Mouse (Mus musculus) cerebral cortex, adult 2 months (tissue): ENCODE measurements around the gene Robo1.

Experiments used
- WGBS: fragments of 180-500 bp; shearing (Covaris S2); methylation state at CpG from one replicate; pipeline ENCODE4 v1.1.7; 2018; 5-methylcytosine and 5-hydroxymethylcytosine counted together

Robo1 gene

DNA sequence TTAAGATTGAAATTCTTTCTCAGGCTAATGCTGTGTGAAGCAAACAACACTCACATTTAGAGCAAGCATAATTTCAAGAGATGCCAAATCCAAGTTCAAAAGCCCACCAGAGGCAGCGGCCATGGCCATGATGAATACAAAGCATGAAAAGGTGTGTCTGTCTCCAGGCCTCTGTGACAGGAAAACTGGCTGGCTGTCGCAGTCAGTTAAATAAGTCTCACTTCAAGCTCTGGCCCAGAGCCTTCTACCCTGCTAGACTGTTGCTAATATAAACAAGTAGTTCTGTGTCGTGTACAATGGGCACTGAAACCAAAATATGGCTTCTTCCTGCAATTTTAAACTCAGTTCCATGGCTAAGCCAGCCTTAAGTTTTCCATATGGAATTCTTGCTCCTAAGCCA, 629.1 kb downstream of the Robo1 start:
- 57% methylated on average over 3 of the region's 3 CpGs for WGBS

DNA sequence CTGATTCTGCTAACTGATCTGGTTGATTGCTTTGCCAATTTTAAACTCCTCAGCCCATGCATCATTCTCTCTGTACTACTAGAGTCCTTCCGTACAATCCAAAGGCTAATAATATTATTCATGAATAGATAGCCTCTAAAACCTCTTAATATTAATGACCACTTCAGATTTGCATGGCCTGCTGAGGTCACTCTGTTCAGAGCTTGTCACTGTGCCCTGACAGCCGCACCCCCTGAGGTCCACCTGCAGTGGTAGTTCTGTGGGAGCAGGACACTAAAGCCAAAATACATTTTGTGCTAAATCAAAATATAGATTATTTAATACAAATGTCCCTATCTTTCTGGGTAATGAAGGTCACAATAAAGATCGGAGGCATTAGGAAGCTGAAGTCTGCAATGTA, 631.8 kb downstream of the Robo1 start:
- WGBS: 92% methylated on average over 3 of the region's 3 CpGs

DNA sequence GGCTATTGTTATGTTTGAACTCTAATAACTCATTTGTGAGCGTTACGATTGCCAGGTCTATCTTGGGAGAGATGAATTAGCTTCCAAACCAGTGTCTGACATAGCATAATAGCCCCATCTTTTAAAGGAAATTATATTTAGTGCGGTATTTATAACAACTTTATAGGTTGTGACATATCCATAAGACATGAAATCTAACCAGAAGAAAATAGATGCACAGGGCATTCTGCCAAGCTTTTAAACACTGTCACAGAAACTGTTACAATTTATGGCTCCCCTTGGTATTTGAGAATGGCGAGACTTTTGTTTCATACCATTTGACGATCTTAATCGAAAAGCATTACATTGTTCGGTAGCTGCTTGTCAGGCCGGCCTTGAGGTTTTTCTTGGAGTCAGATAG, 632.7 kb downstream of the Robo1 start:
- WGBS: 81% methylated on average over 8 of the region's 8 CpGs

DNA sequence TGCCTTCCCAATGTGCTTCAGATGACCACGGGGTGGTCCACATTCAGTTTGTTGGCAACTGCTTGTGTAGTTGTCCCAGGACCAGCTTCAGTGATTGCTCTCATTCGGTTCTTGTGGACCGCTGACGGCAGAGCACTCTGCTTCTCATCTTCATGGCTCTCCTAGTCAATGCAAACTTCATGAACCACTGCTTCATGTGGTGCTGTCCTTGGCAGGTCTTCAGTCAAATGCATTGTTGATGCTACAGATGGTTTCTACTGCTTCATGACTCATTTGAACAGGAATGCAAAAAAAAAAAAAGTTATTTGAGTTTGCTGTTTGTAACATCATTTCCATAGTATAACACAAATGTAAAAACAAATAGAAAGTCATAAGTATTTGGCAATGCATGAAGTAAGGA, 636.3 kb downstream of the Robo1 start:
- 86% methylated on average over 4 of the region's 4 CpGs for WGBS

DNA sequence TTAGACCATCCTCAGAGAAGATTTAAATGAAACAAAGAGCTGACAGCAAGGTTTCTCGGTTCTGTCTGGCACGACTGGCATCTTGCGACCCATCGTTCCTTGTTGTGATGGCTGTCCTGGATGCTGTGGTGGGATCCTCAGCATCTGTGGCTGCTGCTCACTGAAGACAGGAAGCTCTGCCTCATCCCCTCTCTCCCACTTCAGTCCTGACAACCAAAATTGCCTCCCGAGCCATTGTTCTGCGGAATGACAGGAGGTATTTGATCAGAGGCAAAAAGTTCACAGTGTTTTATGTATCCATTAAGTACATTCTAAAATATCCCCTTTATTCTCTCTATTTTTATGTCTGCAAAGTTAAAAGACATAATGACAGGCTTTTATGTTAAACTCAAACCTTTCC, 643.9 kb downstream of the Robo1 start:
- 84% methylated on average over 6 of the region's 6 CpGs for WGBS

DNA sequence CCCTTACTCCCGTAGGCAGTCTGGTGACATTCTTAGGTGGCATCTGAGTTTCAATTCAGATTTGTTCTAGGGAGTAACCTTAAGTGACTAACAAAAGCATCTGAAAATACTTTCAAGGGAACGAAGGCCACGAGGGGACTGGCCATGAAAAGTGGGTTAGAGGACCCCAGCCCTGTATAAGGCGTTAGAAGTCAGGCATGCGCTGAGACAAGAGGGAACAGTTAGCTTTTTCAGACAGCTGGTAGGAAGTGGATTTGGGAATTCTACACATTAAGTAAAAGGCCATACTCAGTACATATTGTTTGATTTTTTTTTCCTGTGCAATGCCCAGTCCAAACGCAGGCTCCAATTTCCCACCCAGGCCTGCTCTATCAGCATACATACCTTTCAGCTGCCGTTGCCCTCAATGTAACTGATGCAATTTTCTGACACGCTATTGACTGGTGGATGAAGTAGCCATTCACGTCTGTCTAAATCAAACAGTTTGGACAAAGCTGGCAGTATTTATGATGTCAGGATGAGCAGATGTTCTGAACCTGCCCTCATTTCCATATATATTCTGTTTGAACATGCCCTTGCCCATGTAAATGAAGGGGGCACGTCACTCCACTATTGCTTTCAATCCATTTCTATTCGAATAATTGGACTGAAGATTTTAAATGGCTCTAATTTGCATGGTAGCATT, 651.1 kb downstream of the Robo1 start:
- WGBS: 76% methylated on average over 11 of the region's 11 CpGs

DNA sequence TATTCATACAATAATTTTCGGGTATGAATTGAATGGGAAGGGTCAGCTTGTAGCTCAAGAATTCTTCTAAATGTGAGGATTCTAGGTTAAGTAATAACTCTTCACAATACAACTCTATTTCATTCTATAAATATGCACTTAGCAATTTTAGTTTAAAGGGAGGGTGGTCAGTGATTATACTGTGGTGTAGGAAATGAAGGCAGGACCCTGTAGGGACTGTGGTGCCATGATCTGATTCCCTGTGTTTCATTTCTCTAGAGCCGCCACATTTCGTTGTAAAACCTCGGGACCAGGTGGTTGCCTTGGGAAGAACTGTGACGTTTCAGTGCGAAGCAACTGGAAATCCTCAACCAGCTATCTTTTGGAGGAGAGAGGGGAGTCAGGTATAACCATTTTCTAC, 651.7 kb downstream of the Robo1 start:
- WGBS: 90% methylated on average over 6 of the region's 6 CpGs

DNA sequence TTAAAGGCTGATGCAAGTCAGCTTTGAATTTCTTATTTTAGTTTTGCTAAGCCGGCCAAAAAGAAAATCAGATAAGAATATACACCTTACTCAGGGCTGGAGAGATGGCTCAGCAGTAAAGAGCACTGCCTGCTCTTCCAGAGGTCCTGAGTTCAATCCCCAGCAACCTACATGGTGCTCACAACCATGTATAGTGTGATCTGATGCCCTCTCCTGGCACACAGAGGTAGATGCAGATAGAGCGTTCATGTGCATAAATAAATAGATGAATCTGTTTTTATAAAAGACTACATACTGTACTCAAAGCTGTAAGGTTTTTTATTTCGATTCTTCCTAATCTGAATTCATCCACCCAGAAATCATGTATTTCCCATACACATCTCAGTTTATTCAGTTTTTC, 655.7 kb downstream of the Robo1 start:
- WGBS: 89% methylated on average over 3 of the region's 3 CpGs

DNA sequence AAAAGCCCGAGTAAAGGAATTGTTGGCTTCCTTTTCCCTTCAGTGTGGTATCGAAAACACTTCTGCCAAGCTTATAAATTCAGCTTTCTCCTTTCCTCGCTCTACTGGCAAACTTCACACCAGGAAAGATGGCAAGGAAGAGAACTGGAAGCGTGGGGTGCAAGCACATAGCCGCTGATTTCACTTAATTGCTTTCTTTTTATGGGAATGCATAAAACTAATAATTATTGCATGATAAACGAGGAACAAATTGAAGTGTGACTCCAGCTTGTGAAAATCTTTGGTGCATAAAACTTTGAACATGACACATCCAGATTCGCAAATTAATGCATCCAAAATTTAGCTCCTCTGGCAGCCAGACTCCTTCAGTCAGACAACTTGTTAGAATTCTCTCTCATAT, 659.4 kb downstream of the Robo1 start:
- WGBS: 35% methylated on average over 7 of the region's 7 CpGs

DNA sequence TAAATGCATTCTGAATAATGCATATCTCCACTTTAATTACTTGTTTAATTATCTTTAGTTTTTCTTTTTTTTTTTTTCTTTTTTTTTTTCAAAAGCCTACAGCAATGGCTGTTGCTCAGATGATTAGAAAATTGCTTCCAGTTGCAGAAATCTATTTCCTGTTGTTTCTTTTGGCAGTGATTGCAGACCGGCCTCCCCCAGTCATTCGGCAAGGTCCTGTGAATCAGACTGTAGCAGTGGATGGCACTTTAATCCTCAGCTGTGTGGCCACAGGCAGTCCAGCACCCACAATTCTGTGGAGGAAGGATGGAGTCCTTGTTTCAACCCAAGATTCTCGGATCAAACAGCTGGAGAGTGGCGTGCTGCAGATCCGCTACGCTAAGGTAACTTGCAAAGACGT, 661.9 kb downstream of the Robo1 start:
- WGBS: 75% methylated on average over 7 of the region's 7 CpGs

DNA sequence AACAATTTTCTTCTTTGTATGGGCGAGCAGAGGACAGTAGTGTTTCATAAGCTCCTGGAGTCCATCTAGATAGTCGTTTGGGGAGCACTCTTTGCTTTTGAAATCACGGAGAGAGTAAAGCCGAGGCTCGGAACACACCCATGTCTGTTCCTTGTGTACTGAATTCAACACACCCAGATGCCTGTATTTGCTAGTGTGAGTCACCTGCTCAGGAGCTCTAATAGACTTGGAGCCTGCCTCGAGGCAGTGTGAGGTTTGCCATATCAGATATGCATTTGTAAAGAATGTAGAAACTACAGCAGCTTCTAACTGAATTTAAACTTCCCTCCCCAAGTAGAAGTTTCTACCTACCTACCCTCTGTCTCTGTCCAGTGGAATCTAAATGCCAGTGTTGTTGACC, 665.6 kb downstream of the Robo1 start:
- 73% methylated on average over 6 of the region's 6 CpGs for WGBS

DNA sequence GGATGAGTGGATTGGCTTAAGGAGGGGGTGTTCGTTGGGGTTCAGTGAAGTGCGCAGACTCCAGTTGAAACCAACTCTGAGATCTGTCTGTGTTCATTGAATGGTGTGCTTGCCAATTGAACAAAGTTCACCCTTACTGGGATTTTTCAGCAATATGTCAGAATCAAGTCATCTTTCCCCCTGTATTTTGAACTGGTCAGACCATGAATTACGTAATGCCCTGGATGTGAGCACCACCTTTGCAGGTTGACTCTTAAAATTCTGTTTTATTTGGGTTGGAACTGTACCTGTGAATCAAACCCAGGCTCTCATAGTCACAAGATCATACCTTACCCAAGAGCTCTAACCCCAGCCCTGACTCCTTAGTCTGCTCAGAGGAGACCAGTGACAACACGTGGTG, 666.6 kb downstream of the Robo1 start:
- 94% methylated on average over 4 of the region's 4 CpGs for WGBS

DNA sequence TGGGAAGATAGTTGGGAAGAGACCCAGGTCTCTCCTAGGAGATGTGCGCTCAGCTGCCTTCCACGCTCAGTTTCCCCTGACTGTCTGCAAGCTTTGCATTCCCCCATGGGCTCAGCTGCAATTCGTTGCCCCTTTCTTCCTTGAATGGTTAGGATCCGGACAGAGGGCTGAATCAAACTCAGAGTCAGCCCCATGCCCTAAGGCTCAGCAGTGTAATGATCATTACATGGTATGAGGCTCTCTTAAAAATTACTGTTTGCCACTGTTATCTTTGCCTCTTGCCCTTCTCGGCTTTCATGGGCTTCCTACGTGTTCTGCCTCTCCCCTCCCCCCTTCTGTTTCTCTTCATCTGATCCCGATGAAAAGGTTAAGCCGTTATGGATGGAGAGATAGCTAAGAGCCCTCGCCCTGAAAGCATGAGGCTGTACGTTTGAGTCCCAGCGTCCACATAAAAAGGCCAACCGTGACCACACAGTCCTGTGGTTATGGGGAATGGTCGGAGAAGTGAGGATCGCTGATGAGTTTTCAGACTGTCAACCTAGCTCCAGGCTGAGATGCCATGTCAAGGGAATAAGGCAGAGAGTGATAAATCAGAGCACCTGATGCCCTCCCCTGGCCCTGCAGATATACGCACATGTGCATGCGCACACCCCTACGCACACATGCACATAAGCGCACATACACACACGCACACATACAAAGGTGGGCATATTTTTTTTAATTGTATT, 668.9 kb downstream of the Robo1 start:
- 90% methylated on average over 19 of the region's 19 CpGs for WGBS

DNA sequence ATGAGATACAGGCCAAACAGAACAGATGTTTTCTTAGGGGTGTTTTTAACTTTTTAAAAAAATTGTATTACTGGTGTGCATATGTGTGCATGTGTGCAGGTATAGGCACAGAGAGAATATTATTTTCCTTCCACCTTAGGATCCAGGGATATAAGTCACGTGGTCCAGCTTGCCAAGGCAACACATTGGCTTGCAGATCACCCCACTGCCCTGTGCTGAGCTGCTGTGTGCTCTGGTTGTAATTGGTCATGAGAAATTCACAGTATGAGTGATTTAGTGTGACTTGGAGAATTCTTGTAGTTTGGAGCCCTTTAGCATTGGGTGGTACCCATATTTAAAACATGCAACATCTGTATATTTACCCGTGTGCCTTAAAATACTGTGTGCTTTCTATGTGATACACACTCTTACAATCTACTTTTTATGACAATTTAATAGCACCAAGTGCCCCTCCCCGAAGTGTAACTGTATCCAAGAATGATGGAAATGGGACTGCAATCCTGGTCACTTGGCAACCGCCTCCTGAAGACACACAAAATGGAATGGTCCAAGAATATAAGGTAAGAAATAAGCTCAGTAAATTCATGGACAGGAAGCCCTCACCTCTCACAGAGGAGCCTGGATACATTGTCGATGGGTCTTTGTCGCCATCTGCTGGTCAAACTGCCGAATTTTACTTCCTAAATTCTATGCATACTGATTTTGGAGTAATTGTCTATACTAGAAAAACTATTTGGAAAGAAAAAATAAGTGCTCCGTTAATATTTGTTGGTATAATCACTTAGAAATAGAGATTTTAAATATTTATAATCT, 671.5 kb downstream of the Robo1 start:
- 22% methylated on average over 8 of the region's 8 CpGs for WGBS

DNA sequence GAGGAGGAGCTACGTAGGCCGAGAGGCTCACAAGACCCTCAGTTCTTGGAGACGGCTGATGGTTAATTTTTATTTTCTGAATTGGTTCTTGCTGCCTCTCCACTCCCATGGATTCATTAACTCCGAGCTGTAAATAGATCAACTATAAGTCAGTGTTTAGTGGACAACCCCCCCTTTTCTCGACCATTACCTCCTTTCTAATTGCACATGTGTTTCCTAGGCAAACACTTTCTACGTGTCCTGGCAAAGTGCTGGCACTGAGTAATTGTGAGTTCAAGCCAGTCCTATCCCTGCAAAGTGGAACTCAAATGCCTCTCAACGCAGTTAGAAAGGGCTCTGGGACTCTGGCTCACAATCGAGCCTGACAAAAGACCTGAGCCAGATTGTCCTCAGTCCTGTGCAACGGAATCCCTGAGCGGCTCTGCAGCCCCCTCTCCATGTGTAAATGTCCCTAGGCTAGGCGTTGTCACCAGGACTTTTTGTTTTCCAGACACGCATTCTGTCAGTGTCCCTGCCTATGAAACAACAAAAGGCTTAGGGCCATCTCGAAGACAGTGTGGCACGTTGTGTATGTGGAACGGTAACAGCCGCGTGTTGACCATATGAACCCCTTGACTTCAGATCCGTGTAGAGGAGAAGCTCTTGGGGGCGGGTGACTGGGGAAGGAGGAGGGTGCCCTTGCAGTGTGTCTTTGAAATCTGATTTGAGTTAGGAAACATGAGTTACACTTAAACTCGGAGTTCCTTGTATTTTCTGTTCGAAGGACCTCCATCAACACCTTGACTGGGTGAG, 682.5 kb downstream of the Robo1 start:
- WGBS: 90% methylated on average over 21 of the region's 21 CpGs

DNA sequence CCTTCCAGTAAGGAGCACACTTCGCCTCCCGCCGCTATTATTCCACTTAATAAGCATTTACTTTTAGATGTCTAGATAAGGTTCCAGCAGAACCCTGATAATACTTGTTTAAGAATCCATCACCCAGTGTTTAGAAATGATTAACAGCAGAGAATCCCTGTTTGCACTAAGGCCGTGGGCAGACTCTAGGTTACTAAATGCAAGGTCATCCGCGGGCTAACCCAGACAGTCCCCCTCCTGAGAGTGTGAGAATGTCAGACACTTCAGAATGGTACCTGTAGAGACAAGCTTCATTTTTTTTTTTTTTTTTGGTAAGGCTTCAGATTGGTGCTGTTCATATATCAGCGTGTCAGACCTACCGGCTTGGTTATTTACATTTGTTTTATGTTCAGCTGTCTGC, 685.1 kb downstream of the Robo1 start:
- 83% methylated on average over 8 of the region's 8 CpGs for WGBS

DNA sequence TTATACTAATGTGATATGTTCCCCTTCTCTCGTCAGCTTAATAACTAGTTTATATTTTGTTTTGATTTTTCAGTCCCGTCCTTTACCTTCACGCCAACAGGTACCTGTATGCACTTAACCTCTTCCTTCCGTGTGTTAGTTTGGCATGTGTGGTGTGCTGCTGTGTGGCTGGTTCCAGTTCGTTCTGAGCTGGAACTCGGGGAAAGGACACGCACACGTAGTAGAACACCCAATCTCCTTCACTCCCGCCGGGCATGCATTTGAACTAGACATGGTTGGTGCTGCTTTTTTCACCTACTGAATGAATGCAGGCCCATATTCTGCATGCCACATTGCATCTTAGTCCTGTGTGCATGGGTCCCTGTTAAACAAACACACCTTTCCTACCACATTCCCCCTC, 685.5 kb downstream of the Robo1 start:
- WGBS: 88% methylated on average over 10 of the region's 10 CpGs

DNA sequence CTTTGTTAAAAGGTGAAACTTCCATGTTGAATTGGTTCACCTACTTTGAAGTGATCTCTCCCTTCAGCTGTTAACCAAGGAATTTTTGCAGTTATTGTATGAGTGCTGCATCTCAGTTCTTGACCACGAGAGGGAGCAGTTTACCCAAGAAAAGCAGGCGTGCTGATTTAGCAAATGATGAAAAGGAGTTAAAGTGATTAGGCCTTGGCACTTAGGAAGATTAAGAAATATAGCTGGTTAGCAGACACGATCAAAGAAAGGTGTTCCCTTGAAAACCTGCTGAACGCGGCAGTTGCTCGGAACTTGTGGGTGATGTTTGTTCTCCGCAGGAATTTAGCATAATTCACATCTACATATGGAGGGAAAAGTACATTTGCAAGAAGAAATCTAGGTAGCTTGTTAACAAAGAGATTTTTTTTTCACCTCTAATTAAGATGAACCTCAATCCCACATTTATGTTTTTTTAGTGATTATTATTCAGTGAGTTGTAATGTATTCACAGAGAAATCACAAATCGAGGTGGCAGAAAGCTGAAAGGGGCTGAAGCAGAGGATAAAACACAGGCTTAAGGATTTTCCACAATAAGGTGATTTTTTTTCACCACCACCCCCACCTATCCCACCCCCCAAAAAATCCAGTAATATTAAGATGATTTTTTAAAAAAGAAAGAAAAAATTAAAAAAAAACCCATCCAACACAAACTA, 687.3 kb downstream of the Robo1 start:
- 17% methylated on average over 8 of the region's 8 CpGs for WGBS

DNA sequence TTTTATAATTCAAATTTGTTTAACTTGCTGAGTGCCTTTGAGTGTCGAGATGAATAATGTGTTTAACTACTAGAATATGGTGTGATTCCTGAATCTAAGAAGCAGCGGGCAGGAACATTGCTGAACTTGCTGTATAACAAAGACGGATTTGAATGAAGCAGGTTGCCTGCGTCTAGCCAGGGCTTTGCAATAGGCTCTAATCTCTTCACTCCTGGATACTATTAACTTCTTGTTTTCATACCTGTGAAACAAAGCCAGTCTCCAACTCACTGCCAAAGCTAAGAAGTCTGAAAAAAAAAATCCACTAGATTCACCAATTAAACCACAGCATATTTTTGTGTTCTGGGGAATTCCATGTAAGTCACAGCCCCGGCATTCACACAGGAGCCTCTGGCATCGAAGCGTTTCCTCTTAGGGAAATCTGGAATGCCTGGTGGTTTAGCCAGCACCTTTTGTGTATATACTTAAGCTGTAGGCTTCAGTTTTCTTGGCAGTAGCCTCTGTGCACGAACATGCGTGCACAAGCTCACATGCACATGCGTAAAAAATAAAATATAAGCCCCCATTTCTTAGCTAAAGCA, 687.9 kb downstream of the Robo1 start:
- 67% methylated on average over 10 of the region's 10 CpGs for WGBS

DNA sequence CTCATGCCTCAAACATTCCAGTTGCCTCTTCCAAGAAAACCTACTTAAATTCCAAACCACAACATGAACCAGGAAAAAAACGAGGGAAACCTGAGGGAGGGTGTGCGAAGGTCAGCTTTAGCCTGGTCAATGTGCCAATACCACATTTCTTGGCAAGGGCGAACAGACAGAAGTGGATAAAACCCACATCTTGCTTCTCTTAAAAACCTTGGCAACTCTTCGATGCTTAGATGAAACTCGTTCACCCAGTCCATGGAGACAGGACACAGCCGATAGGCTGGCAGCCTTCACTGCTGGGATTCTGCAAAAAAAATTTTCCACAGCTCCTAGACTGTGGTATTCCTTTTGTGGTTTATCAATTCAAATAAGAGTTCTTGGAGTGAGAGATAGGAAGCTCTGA, 690.6 kb downstream of the Robo1 start:
- WGBS: 50% methylated on average over 6 of the region's 6 CpGs

DNA sequence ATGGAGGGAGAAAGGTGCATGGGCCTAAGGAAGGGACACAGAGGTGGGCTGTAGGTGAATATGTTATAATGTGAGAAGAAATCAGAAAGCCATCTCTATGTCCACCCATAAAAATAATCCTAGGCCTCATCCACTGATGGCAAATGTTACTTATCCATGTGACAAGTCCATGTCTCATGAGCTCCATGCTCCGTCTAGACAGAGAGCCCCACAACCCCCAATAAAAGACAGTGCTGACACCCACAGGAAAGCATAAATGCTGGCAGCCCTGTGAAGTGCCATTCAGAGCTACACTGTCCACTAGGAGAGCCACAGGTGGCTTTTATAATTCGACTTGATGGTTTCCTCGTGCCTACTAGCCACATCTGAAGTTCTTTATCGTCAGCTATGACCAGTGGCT, 694.6 kb downstream of the Robo1 start:
- WGBS: 91% methylated on average over 4 of the region's 4 CpGs
